Mouse (Mus musculus) hindbrain, embryonic 11.5 days (tissue): ENCODE results near the gene Plekha5. TPM values are rescaled to one million over a fixed set of nuclear protein-coding genes. Genes with fewer than 3 reads are reported as not detected.
A peak's percentile ranks its signal among the peaks of the same experiment; 100 is the strongest.

Source experiments
- ATAC-seq: fragments of 200-750 bp; cut with Nextera tagmentation; 2 replicates; pipeline ENCODE4 v1.8.0; 2017; ENCODE audit warnings: mild to moderate bottlenecking, moderate TSS enrichment, moderate library complexity; ENCODE audit not compliant: low FRiP score
- DNase-seq: peaks from one replicate; pipeline ENCODE4 v3.0.0-alpha.2; 2015; ENCODE audit warnings: low spot score
- H3K27ac ChIP-seq: fragments of 300-500 bp; sonication (generic); 2 replicates; pipeline ENCODE4 v1.5.1; 2014; ENCODE audit warnings: mild to moderate bottlenecking, low read depth, low read length
- H3K27me3 ChIP-seq: fragments of 300-500 bp; sonication (generic); 2 replicates; pipeline ENCODE4 v1.6.1; 2014; ENCODE audit warnings: mild to moderate bottlenecking, low read length, moderate library complexity, mixed read lengths; ENCODE audit not compliant: control insufficient read depth, insufficient read depth
- H3K36me3 ChIP-seq: fragments of 300-500 bp; sonication (generic); 2 replicates; pipeline ENCODE4 v1.6.1; 2014; ENCODE audit warnings: mild to moderate bottlenecking, low read length, moderate library complexity, mixed read lengths; ENCODE audit not compliant: control insufficient read depth, insufficient read depth
- H3K4me1 ChIP-seq: fragments of 300-500 bp; sonication (generic); replicated peaks from 2 replicates; pipeline ENCODE4 v1.6.1; 2014; ENCODE audit warnings: low read length, mixed read lengths; ENCODE audit not compliant: control insufficient read depth, insufficient read depth
- H3K4me2 ChIP-seq: fragments of 300-500 bp; sonication (generic); replicated peaks from 2 replicates; pipeline ENCODE4 v1.6.1; 2014; ENCODE audit warnings: mild to moderate bottlenecking, low read depth, low read length
- H3K4me3 ChIP-seq: fragments of 300-500 bp; sonication (generic); 2 replicates; pipeline ENCODE4 v1.5.1; 2014; ENCODE audit warnings: low read depth, low read length
- H3K9ac ChIP-seq: fragments of 300-500 bp; sonication (generic); 2 replicates; pipeline ENCODE4 v1.6.1; 2014; ENCODE audit warnings: low read depth, low read length
- H3K9me3 ChIP-seq: fragments of 300-500 bp; sonication (generic); 2 replicates; pipeline ENCODE4 v1.6.1; 2016; ENCODE audit warnings: low read length; ENCODE audit not compliant: control insufficient read depth
- WGBS: fragments of 180-500 bp; shearing (Covaris S2); extraction: QIAGEN DNeasy Blood & Tissue Kit; methylation state at CpG from one replicate; pipeline ENCODE4 v1.1.7; 2014; 5-methylcytosine and 5-hydroxymethylcytosine counted together
- polyA plus RNA-seq: library from polyadenylated mRNA; unstranded; fragments of >200 nt; fragmentation: Nextera tagmentation; extraction: Ambion mirVana; gene quantifications from 2 replicates; pipeline ENCODE4 v1.2.1, GENCODE M21; 2014

Gene Plekha5
- polyA plus RNA-seq, 1 experiment from 2014 or later: 50.8 TPM

DNA sequence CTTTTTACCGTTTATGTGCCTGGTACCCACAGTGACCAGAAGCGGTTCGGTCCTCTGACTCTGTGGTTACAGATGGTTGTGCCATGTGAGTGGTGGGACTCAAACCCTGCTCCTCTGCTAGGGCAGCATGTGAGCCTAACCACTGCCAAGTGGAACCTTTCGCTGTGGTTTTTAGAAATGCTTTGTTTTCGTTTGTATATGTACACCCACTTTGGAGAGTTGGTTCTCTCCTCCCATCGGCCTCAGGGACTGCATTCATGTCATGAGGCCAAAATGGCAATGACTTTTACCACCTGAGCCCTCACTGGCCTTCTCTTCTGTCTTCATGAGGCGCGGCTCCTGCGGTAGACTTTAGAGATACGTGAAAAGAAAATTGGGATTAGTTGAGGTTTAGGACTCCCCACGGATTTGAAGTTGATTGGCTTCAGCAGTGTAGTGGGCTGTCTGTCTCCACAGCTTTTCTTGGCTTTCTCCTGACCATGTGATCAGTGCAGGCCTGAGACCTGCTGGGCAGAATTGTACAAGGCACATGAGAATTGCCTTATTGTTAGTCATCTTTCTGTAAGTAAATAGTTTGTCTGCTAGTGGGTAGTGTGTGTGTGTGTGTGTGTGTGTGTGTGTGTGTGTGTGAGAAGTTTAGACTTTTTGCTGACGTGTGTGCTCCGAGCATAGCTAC, 84.8 kb downstream of the Plekha5 start:
- peak; percentile 49; the same call in 1 of the 2 replicates for ATAC-seq
- no peaks in the 10 kb centered on the region for H3K4me1 ChIP-seq
- H3K27me3 ChIP-seq: no peaks in the 10 kb centered on the region
- no peak overlapping the region for H3K9ac ChIP-seq
- 80% methylated on average over 13 of the region's 13 CpGs for WGBS
- H3K4me2 ChIP-seq: no peak overlapping the region
- H3K36me3 ChIP-seq: no peaks in the 10 kb centered on the region
- no peak for DNase-seq
- H3K27ac ChIP-seq: no peak overlapping the region
- no peaks in the 10 kb centered on the region for H3K9me3 ChIP-seq
- H3K4me3 ChIP-seq: no peak overlapping the region

GRCm38 (mm10) chr6:140509151-140509530, 85.3 kb downstream of the Plekha5 start:
- Histone ChIP-seq H3K9me3 (no peaks in the 10 kb centered on the region), H3K9ac (no peak overlapping the region), H3K4me3 (no peak overlapping the region), H3K36me3 (no peaks in the 10 kb centered on the region), H3K27me3 (no peaks in the 10 kb centered on the region), H3K27ac (no peak overlapping the region), H3K4me2 (no peak overlapping the region), H3K4me1 (no peaks in the 10 kb centered on the region)
- ATAC-seq (no peak), DNase-seq (no peak)
- WGBS: 79% methylated on average over 9 of the region's 9 CpGs

GRCm38 (mm10) chr6:140512016-140512415, 88.2 kb downstream of the Plekha5 start:
- 0 out of 2 replicates have a peak overlapping the region, but pooled peaks have one; percentile 13 for H3K27ac ChIP-seq

GRCm38 (mm10) chr6:140512427-140512826, 88.6 kb downstream of the Plekha5 start:
- Histone ChIP-seq H3K4me3 (no peak overlapping the region), H3K4me1 (no peaks in the 10 kb centered on the region)
- WGBS: 58% methylated on average over 8 of the region's 8 CpGs

More at GRCm38 (mm10) chr6:140512016-140512415, 88.2 kb downstream of the Plekha5 start:
- ATAC-seq (no peak), DNase-seq (no peak)
- H3K4me2 ChIP-seq: no peak overlapping the region
- 90% methylated on average over 1 of the region's 1 CpGs for WGBS
- no peak overlapping the region for H3K9ac ChIP-seq
- no peaks in the 10 kb centered on the region for H3K27me3 ChIP-seq
- H3K36me3 ChIP-seq: no peaks in the 10 kb centered on the region
- no peaks in the 10 kb centered on the region for H3K9me3 ChIP-seq
- no peak overlapping the region for H3K4me3 ChIP-seq
- H3K4me1 ChIP-seq: no peaks in the 10 kb centered on the region

DNA sequence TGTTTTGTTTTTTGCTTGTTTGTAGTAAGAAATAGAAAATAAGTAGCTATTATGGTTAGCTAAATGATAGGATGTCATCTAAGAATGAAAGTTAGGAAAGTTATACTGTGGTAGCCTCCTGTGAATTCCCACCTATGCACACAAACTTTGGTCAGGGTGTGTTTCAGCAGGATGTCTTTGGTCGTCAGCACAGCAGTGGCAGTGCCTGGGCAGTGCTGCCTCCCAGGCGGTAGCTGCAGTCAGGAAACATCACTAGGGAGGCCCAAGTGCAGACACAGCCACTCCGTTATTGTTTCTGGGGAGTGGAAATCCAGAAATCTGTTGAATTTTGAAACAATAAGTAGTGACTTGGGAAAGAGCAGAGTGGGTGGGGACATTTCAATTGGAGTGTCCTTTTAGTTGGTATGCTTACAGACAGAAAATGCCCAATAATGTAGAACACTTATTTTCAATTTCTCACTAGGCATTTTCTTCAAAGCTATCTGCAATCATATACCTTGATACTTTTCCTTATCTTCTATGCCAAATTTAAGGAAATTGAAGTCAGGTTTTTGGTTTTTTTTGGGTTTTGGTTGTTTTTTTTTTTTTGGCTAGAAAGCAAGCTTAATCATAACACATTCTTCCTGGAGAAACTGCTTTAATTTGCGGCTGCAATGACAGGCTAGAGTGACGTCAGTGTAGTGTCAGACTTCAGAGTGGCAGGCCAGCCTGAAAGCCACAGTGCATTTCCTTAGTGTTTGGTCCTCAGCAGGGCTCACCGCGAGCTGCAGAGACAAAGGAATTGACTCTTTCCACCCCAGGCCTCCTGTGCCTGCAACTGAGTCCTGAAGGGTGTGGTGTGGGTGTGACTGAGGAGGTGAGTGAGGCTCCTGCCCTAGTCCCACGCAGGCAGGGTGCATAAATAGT, 90.6 kb downstream of the Plekha5 start:
- no peaks in the 10 kb centered on the region for H3K36me3 ChIP-seq
- no peaks in the 10 kb centered on the region for H3K27me3 ChIP-seq
- H3K9me3 ChIP-seq: no peaks in the 10 kb centered on the region
- H3K27ac ChIP-seq: no peak overlapping the region
- H3K4me2 ChIP-seq: no peak overlapping the region
- 18% methylated on average over 8 of the region's 8 CpGs for WGBS
- no peak overlapping the region for H3K9ac ChIP-seq
- no peak overlapping the region for H3K4me3 ChIP-seq
- DNase-seq (peak; percentile 43), ATAC-seq (peak; percentile 21; the same call in 1 of the 2 replicates)
- H3K4me1 ChIP-seq: peaks cover 3% of the 10 kb centered on the region; the same call in 1 of the 2 replicates

More at GRCm38 (mm10) chr6:140512427-140512826, 88.6 kb downstream of the Plekha5 start:
- H3K9ac ChIP-seq: no peak overlapping the region
- no peaks in the 10 kb centered on the region for H3K27me3 ChIP-seq
- no peak overlapping the region for H3K4me2 ChIP-seq
- ATAC-seq (no peak), DNase-seq (no peak)
- H3K36me3 ChIP-seq: no peaks in the 10 kb centered on the region
- no peaks in the 10 kb centered on the region for H3K9me3 ChIP-seq
- 0 out of 2 replicates have a peak overlapping the region, but pooled peaks have one; percentile 13 for H3K27ac ChIP-seq

DNA sequence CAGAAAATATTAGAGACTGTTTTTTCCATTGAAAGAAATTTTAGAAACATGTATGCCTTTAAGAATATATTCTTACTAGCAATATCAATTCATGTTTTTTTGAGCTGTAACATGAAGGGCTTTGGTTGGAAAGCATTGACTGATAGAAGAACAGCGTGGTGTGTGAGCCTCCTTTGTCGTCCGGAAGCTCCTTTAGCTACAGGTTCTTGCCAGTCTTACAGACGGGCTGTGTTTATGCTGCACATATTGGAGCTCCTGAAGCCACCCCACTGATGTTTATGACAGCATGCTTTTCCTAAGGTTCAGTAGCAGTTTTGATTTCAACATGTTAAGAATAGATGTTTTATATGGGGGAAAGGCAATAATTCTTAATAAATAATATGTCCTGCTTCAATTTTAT, 91.7 kb downstream of the Plekha5 start:
- ATAC-seq: no peak
- no peak overlapping the region for H3K27ac ChIP-seq
- no peak for DNase-seq
- H3K36me3 ChIP-seq: no peaks in the 10 kb centered on the region
- no peak overlapping the region for H3K4me3 ChIP-seq
- H3K4me2 ChIP-seq: no peak overlapping the region
- H3K27me3 ChIP-seq: no peaks in the 10 kb centered on the region
- H3K9me3 ChIP-seq: no peaks in the 10 kb centered on the region
- H3K9ac ChIP-seq: no peak overlapping the region
- 72% methylated on average over 4 of the region's 4 CpGs for WGBS
- peaks cover 6% of the 10 kb centered on the region for H3K4me1 ChIP-seq

- no peak overlapping the region for H3K4me2 ChIP-seq
- H3K27ac ChIP-seq: no peak overlapping the region
- no peaks in the 10 kb centered on the region for H3K9me3 ChIP-seq
- peaks cover 6% of the 10 kb centered on the region for H3K4me1 ChIP-seq
- ATAC-seq (no peak), DNase-seq (no peak)
- H3K27me3 ChIP-seq: no peaks in the 10 kb centered on the region
- no peak overlapping the region for H3K4me3 ChIP-seq
- no peak overlapping the region for H3K9ac ChIP-seq
- 68% methylated on average over 3 of the region's 3 CpGs for WGBS
- H3K36me3 ChIP-seq: no peaks in the 10 kb centered on the region
These were observed 92.3 kb downstream of the Plekha5 start for GRCm38 (mm10) chr6:140516202-140516601.

DNA sequence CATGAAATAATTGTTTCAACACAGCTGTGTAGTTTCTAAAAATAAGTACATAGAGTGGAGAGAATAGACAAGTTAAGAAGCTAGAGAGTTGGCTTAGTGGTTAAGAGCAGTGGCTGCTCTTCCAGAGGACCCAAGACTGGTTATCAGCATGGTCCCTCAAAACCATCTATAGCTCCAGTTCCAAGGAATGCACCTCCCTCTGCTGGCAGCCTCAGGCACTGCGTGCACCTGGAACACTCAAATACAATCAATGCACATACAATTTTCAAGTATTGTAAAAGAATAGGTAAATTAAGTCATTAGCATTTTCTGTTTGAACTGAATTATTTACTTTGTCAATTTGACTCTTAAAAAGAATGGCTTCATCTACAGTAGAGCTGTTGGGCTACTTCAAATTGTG, 93.3 kb downstream of the Plekha5 start:
- WGBS: 61% methylated on average over 1 of the region's 1 CpGs
- Histone ChIP-seq H3K9me3 (no peaks in the 10 kb centered on the region), H3K4me1 (peaks cover 6% of the 10 kb centered on the region), H3K27ac (no peak overlapping the region), H3K27me3 (no peaks in the 10 kb centered on the region), H3K4me3 (no peak overlapping the region), H3K36me3 (no peaks in the 10 kb centered on the region), H3K4me2 (no peak overlapping the region), H3K9ac (no peak overlapping the region)
- ATAC-seq (no peak), DNase-seq (peak; percentile 49)
